26 mouse cellular contexts compared by ENCODE assay signal in the genomic region with DNA sequence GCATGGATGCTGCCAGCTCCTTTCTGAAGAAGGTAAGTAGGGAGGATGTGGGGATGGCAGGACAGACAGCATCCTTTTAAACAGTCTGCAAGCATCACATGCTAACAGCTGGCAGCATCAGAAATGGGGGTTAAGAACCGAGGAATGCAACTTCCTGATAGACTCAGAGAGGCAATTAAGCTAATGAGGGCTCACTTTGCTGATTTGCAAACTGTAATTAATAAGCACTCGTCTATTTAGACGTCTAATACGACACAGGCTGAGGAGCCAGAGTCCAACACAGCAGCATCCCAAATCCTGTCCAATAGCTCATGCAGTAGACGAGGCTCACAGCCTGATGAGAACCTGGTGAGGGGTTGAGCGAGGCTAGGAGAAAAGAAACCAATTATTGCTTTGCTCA. TPM values are rescaled to one million over a fixed set of nuclear protein-coding genes. Genes with fewer than 3 reads are reported as not detected.
"Had no signal": no experiment of that assay in that cellular context is flagged by ENCODE, and none has a peak within 500 bp of the region (broad histone marks: within the 10 kb centered on the region; RNA-seq: fewer than 3 reads in every experiment).

No protein-coding gene starts in this region.

- H3K36me3 ChIP-seq: heart, embryonic 13.5 days; heart, embryonic 15.5 days; hindbrain, embryonic 13.5 days; hindbrain, embryonic 15.5 days; kidney, embryonic 15.5 days; limb, embryonic 13.5 days; limb, embryonic 15.5 days; liver, embryonic 12.5 days had no signal

- ATAC-seq: hindbrain, postnatal 0 days; intestine, embryonic 16.5 days; liver, embryonic 12.5 days had no signal

- H3K4me2 ChIP-seq: heart, embryonic 11.5 days; heart, embryonic 13.5 days; heart, embryonic 15.5 days; hindbrain, embryonic 13.5 days; hindbrain, embryonic 15.5 days; kidney, embryonic 15.5 days; limb, embryonic 13.5 days; limb, embryonic 15.5 days; liver, embryonic 12.5 days had no signal

- H3K9ac ChIP-seq: heart, embryonic 13.5 days; heart, embryonic 15.5 days; hindbrain, embryonic 13.5 days; hindbrain, embryonic 15.5 days; kidney, embryonic 15.5 days; limb, embryonic 13.5 days; limb, embryonic 15.5 days; liver, embryonic 12.5 days had no signal

- H3K27me3 ChIP-seq: kidney, embryonic 15.5 days had no signal

- H3K4me3 ChIP-seq: heart, adult 2 months; heart, embryonic 13.5 days; heart, embryonic 15.5 days; hindbrain, embryonic 13.5 days; hindbrain, embryonic 15.5 days; kidney, embryonic 15.5 days; limb, embryonic 13.5 days; limb, embryonic 15.5 days; liver, embryonic 12.5 days had no signal

- DNase-seq: gastrocnemius, postnatal 14 days; gastrocnemius, postnatal 36 days; heart, adult 11 months; heart, adult 2 months; heart, postnatal 14 days; heart, postnatal 36 days; kidney, adult 11 months; kidney, adult 2 months; kidney, adult 9 months; kidney, postnatal 14 days; kidney, postnatal 36 days; layer of hippocampus, adult 9-11 months; layer of hippocampus, postnatal 36 days; left cerebral cortex, postnatal 4 days had no signal

- H3K27ac ChIP-seq: heart, adult 2 months; heart, embryonic 13.5 days; heart, embryonic 15.5 days; hindbrain, embryonic 13.5 days; hindbrain, embryonic 15.5 days; hindbrain, postnatal 0 days; kidney, embryonic 15.5 days; kidney, postnatal 0 days; limb, embryonic 13.5 days; limb, embryonic 15.5 days; liver, embryonic 12.5 days had no signal

- H3K4me1 ChIP-seq: liver, embryonic 12.5 days had no signal

- H3K9me3 ChIP-seq: heart, embryonic 13.5 days; heart, embryonic 15.5 days; hindbrain, embryonic 13.5 days; hindbrain, embryonic 15.5 days; kidney, embryonic 15.5 days; limb, embryonic 13.5 days; limb, embryonic 15.5 days; liver, embryonic 12.5 days had no signal

RNA-seq across cellular contexts. Expression of gene Nod2, which starts 36.8 kb away (rescaled TPM):
- polyA plus RNA-seq: hindbrain, embryonic 15.5 days had no signal
